Mouse (Mus musculus): ENCODE data around the gene Pstpip1. TPM values are rescaled to one million over a fixed set of nuclear protein-coding genes. Genes with fewer than 3 reads are reported as not detected.

Gene Pstpip1
- polyA plus RNA-seq, 1 experiment from 2014 or later: 0.88 TPM

GRCm38 (mm10) chr9:56075264-56075663 is 14.5 kb upstream of the Pstpip1 start:
- peaks cover 20% of the 10 kb centered on the region for H3K36me3 ChIP-seq

DNA sequence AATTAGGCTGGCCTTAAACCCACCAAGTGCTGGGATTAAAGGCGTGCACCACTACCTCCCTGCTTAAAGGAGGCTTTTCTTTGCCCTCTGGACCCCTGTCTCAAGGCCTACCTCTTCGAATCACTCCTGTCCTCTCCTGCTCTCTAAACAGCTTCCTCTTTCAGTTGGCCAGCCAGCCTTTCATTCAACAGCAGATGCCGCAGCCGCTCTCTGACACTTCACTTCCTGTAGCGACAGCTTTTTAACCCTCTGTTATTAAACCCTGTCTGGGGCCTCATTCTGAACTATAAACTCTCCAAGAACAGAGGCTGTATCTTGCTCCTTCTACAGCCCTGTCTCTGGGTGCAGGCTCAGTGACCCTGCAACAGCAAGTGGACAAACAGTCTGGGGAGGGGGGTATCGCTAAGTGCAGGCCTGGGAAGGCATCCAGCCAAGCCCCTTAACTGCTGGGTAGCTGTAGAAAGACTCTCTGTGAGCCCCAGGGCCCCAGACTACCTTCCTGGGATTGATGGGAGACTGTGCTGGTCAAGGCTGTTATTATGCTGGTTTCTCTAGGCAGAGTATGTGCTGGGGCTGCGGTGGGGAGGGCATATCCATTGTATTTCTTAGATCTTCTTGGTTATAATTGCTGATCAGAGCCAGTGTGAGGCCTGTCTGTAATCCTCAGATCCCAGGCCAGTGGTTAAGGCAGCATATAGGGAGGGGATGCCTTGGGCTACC is 13.7 kb upstream of the Pstpip1 start:
- no peak overlapping the region for H3K4me3 ChIP-seq
- H3K4me1 ChIP-seq: peaks cover 15% of the 10 kb centered on the region; the same call in 1 of the 2 replicates
- H3K36me3 ChIP-seq: peaks cover 20% of the 10 kb centered on the region
- peak overlapping the region; percentile 50 for H3K27ac ChIP-seq
- peak overlapping the region; percentile 15; the same call in 1 of the 2 replicates for H3K9ac ChIP-seq
- no peaks in the 10 kb centered on the region for H3K27me3 ChIP-seq
- WGBS: 30% methylated on average over 7 of the region's 7 CpGs
- no peaks in the 10 kb centered on the region for H3K9me3 ChIP-seq
- no peak overlapping the region for H3K4me2 ChIP-seq (replicated peaks)
- ATAC-seq (ENCODE audit: insufficient number of reproducible peaks, insufficient read depth, low FRiP score, low TSS enrichment): no peak

More at GRCm38 (mm10) chr9:56075264-56075663, 14.5 kb upstream of the Pstpip1 start:
- Histone ChIP-seq H3K9me3 (no peaks in the 10 kb centered on the region), H3K27ac (peak overlapping the region; percentile 50; the same call in 1 of the 2 replicates), H3K4me1 (peaks cover 15% of the 10 kb centered on the region; the same call in 1 of the 2 replicates), H3K9ac (no peak overlapping the region), H3K4me2 (replicated peaks) (no peak overlapping the region), H3K4me3 (no peak overlapping the region), H3K27me3 (no peaks in the 10 kb centered on the region)
- 14% methylated on average over 4 of the region's 4 CpGs for WGBS
- ATAC-seq (ENCODE audit: insufficient number of reproducible peaks, insufficient read depth, low FRiP score, low TSS enrichment): no peak

- Histone ChIP-seq H3K4me3 (no peak overlapping the region), H3K9me3 (no peaks in the 10 kb centered on the region), H3K4me2 (replicated peaks) (no peak overlapping the region), H3K4me1 (peaks cover 12% of the 10 kb centered on the region; the same call in 1 of the 2 replicates), H3K27me3 (no peaks in the 10 kb centered on the region), H3K36me3 (peaks cover 15% of the 10 kb centered on the region; the same call in 1 of the 2 replicates), H3K9ac (no peak overlapping the region), H3K27ac (no peak overlapping the region)
- no peak for ATAC-seq (ENCODE audit: insufficient number of reproducible peaks, insufficient read depth, low FRiP score, low TSS enrichment)
- 81% methylated on average over 5 of the region's 5 CpGs for WGBS
Observed at GRCm38 (mm10) chr9:56079587-56079986, 10.2 kb upstream of the Pstpip1 start.

DNA sequence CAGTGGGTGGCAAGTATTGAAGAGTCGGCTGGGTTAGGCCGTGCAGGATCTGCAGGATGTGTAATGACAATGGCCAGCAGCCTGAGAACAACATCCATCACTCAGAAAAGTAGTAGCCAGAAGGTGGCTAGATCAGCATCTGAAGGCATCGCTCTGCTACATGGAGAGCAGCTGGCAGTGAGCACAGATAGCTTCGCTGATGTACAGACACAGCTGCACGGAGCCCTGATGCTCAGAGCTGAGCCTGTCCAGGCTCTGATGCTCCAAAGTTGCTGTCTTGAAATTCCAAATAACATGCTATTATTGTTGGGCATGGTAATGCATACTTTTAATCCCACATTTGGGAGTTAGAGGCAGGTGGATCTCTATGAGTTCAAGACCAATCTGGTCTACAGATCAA is 3.2 kb upstream of the Pstpip1 start:
- no peak overlapping the region for H3K9ac ChIP-seq
- no peak for ATAC-seq (ENCODE audit: insufficient number of reproducible peaks, insufficient read depth, low FRiP score, low TSS enrichment)
- H3K4me1 ChIP-seq: peaks cover 13% of the 10 kb centered on the region
- no peaks in the 10 kb centered on the region for H3K27me3 ChIP-seq
- no peak overlapping the region for H3K4me2 ChIP-seq (replicated peaks)
- no peak overlapping the region for H3K27ac ChIP-seq
- no peak overlapping the region for H3K4me3 ChIP-seq
- no peaks in the 10 kb centered on the region for H3K9me3 ChIP-seq
- no peaks in the 10 kb centered on the region for H3K36me3 ChIP-seq
- 89% methylated on average over 5 of the region's 5 CpGs for WGBS

DNA sequence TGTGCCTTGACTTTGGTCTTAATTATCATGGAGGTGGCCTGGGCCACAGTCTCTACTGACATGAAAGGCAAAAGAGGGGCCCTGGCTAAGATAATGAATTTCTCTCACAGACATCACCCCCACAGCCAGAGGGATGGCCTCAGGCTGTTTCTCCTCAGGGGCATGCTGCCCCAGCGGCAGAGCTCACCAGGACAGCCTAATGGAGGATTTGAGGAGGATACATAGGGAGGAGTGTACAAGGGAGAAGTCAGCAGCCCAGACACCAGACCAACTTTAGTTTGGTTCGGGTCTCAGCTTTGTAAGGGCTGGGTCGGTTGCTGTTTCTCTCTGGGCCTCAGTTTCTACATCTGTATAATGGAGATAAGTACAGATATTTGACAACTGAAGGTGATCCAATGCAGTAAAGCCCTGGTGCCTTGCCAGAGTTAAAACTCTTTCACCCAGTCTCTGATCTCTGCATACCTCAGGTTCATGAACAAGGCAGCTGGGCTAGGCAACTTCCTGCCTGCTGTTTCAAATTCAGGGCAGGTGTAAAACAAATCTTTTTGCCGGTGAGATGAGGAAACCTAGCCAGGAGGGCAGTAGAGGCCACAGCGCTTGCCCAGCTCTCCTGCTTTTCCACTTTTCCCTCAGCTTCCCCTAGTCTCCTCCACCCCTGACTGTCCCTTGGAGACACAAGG is 924 bp downstream of the Pstpip1 start:
- whole genome bisulfite sequencing: 63% methylated on average over 5 of the region's 5 CpGs
- no peaks in the 10 kb centered on the region for H3K36me3 ChIP-seq
- peaks cover 13% of the 10 kb centered on the region for H3K4me1 ChIP-seq
- no peaks in the 10 kb centered on the region for H3K27me3 ChIP-seq
- no peak; the same call in 1 of the 2 replicates for ATAC-seq (ENCODE audit: insufficient number of reproducible peaks, insufficient read depth, low FRiP score, low TSS enrichment)
- H3K9me3 ChIP-seq: no peaks in the 10 kb centered on the region
- peak overlapping the region; percentile 84; the same call in 1 of the 2 replicates for H3K27ac ChIP-seq
- H3K9ac ChIP-seq: no peak overlapping the region
- no peak overlapping the region for H3K4me3 ChIP-seq
- peak overlapping the region; percentile 34; the same call in 1 of the 2 replicates for H3K4me2 ChIP-seq (replicated peaks)

DNA sequence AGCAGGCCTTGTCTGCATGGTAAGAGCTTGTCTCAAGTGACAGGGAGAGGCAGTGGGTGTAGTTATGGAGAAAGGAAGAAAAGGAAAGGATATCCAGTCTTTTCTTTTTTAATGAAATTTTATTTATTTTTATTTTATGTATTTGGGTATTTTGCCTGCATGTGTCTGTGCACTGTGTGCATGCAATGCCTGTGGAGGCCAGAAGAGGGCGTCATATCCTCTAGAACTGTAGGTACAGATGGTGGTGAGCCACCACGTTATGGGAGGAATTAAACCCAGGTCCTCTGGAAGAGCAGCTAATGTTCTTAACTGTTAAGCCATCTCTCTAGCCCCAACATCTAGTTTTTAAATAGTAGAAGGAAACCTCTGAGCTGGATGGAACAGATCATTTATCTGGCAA is 2.3 kb downstream of the Pstpip1 start:
- 46% methylated on average over 2 of the region's 2 CpGs for WGBS
- no peak overlapping the region for H3K4me2 ChIP-seq (replicated peaks)
- H3K4me1 ChIP-seq: peaks cover 13% of the 10 kb centered on the region
- no peak overlapping the region for H3K9ac ChIP-seq
- H3K27ac ChIP-seq: no peak overlapping the region
- H3K4me3 ChIP-seq: no peak overlapping the region
- H3K27me3 ChIP-seq: no peaks in the 10 kb centered on the region
- no peaks in the 10 kb centered on the region for H3K36me3 ChIP-seq
- H3K9me3 ChIP-seq: no peaks in the 10 kb centered on the region
- no peak for ATAC-seq (ENCODE audit: insufficient number of reproducible peaks, insufficient read depth, low FRiP score, low TSS enrichment)

GRCm38 (mm10) chr9:56097584-56098298 is 8.0 kb downstream of the Pstpip1 start:
- Histone ChIP-seq H3K27me3 (no peaks in the 10 kb centered on the region), H3K27ac (no peak overlapping the region), H3K4me3 (no peak overlapping the region), H3K9me3 (no peaks in the 10 kb centered on the region; the same call in 1 of the 2 replicates), H3K9ac (no peak overlapping the region), H3K36me3 (no peaks in the 10 kb centered on the region), H3K4me1 (no peaks in the 10 kb centered on the region), H3K4me2 (replicated peaks) (no peak overlapping the region)
- WGBS: 86% methylated on average over 4 of the region's 4 CpGs
- ATAC-seq (ENCODE audit: insufficient number of reproducible peaks, insufficient read depth, low FRiP score, low TSS enrichment): no peak

DNA sequence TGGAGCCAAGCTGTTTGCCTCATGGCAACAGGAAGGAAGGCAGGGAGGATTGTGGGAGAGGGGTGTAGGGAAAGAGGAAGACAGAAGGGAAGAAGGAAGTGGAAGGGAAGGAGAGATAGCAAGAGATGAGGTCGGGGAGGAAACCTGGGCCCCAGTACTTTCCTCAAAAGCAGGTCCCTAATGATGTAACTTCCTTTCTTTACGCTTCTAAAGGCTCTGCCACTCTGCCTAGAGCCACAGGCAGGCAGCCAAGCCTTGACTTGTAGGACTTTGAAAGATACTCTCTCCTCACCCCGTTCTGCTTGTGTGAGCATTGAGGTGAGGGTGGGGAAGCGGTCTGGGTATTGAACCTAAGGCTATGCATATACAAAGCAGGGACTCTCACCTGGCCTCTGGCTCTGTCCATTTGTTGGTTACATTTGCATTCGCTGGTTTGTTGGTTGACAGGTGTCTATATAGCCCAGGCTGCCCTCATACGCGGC is 10.3 kb downstream of the Pstpip1 start:
- no peaks in the 10 kb centered on the region for H3K27me3 ChIP-seq
- no peak overlapping the region for H3K27ac ChIP-seq
- no peak overlapping the region for H3K9ac ChIP-seq
- no peak for ATAC-seq (ENCODE audit: insufficient number of reproducible peaks, insufficient read depth, low FRiP score, low TSS enrichment)
- H3K4me2 ChIP-seq (replicated peaks): no peak overlapping the region
- no peaks in the 10 kb centered on the region for H3K36me3 ChIP-seq
- H3K9me3 ChIP-seq: no peaks in the 10 kb centered on the region; the same call in 1 of the 2 replicates
- 86% methylated on average over 7 of the region's 7 CpGs for WGBS
- H3K4me1 ChIP-seq: no peaks in the 10 kb centered on the region
- H3K4me3 ChIP-seq: no peak overlapping the region

DNA sequence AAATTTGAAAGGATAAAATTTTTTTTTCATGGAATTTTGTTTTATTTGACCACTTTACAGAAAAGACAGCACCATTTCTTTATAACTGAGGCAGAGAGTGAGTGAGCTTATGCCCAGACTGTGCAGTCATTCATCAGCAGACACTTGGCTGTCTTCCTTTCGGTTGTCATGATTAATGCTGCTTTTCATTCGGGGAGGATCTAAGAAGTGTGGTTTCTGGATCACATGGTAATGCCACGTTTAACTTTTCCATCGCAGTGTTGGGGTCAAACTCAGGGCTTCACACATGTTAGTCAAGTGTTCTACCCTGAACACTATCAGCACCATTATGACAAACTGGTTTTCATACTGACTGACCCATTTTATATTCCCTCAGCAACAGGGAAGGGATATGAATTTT is 11.3 kb downstream of the Pstpip1 start:
- no peak overlapping the region for H3K4me2 ChIP-seq (replicated peaks)
- no peaks in the 10 kb centered on the region for H3K4me1 ChIP-seq
- WGBS: 57% methylated on average over 4 of the region's 4 CpGs

GRCm38 (mm10) chr9:56104921-56105320 is 15.2 kb downstream of the Pstpip1 start:
- ATAC-seq (ENCODE audit: insufficient number of reproducible peaks, insufficient read depth, low FRiP score, low TSS enrichment): no peak
- H3K4me2 ChIP-seq (replicated peaks): no peak overlapping the region
- no peak overlapping the region for H3K27ac ChIP-seq
- WGBS: 77% methylated on average over 7 of the region's 7 CpGs
- H3K9ac ChIP-seq: no peak overlapping the region
- no peaks in the 10 kb centered on the region for H3K27me3 ChIP-seq
- H3K4me3 ChIP-seq: no peak overlapping the region
- H3K9me3 ChIP-seq: no peaks in the 10 kb centered on the region; the same call in 1 of the 2 replicates
- H3K4me1 ChIP-seq: no peaks in the 10 kb centered on the region
- H3K36me3 ChIP-seq: no peaks in the 10 kb centered on the region

More for the DNA sequence above, 11.3 kb downstream of the Pstpip1 start:
- H3K36me3 ChIP-seq: no peaks in the 10 kb centered on the region
- no peak overlapping the region for H3K27ac ChIP-seq
- H3K9ac ChIP-seq: no peak overlapping the region
- no peaks in the 10 kb centered on the region for H3K27me3 ChIP-seq
- no peaks in the 10 kb centered on the region; the same call in 1 of the 2 replicates for H3K9me3 ChIP-seq
- no peak overlapping the region for H3K4me3 ChIP-seq
- ATAC-seq (ENCODE audit: insufficient number of reproducible peaks, insufficient read depth, low FRiP score, low TSS enrichment): no peak

DNA sequence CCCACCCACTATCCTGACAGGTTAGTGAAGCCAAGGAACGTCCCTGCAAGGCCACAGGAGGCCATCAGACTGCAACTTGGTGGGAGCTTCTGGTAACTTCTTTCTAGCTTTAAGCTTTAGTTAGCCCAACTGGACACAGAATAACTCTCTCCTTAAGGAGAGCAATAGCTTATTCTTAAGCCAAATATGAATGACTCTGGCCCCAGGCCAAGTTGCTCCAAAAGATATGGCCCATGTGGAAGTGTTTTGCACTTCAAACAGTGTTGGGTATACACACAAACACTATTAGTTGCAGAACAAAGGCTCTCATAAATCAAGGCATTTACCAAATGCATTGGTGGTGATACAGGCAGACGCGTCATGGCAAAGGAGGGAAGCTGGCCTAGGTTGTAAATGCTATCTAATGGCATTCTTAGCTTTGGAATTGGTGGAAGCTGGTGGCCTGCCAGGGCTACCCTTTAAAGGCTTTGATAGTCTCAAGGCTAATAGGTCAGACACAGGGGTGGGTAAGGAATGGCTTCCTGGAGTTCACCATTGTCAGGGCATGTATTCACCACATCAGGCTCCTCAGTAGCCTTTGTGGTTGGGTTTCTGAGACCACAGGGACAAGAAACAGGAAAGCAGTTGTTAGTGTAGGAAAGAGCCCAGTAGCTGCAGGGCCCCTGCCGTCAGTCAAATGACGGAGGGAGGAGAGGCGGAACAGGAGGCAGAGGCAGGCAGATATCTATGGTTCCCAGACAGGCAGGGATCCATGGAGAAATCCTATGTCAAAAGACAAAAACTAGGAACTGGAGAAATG is 16.7 kb downstream of the Pstpip1 start:
- no peak for ATAC-seq (ENCODE audit: insufficient number of reproducible peaks, insufficient read depth, low FRiP score, low TSS enrichment)
- WGBS: 73% methylated on average over 6 of the region's 6 CpGs
- Histone ChIP-seq H3K27ac (no peak overlapping the region), H3K4me3 (no peak overlapping the region), H3K27me3 (no peaks in the 10 kb centered on the region), H3K9me3 (no peaks in the 10 kb centered on the region), H3K9ac (no peak overlapping the region), H3K4me1 (no peaks in the 10 kb centered on the region), H3K36me3 (no peaks in the 10 kb centered on the region), H3K4me2 (replicated peaks) (no peak overlapping the region)
